Mouse (Mus musculus) liver, adult 2 months (tissue): ENCODE results near the gene Arrdc4.

Source experiments
- CTCF ChIP-seq: fragments of 200-500 bp; IDR thresholded peaks from 2 replicates; pipeline ENCODE4 v1.5.1; 2011; ENCODE audit warnings: low read depth, low read length, control low read depth
- POLR2A ChIP-seq: fragments of 200-500 bp; IDR thresholded peaks from 2 replicates; pipeline ENCODE4 v1.6.1; 2011; ENCODE audit warnings: low read length, control low read depth; ENCODE audit not compliant: insufficient read depth; ENCODE audit errors: extremely low read depth

DNA sequence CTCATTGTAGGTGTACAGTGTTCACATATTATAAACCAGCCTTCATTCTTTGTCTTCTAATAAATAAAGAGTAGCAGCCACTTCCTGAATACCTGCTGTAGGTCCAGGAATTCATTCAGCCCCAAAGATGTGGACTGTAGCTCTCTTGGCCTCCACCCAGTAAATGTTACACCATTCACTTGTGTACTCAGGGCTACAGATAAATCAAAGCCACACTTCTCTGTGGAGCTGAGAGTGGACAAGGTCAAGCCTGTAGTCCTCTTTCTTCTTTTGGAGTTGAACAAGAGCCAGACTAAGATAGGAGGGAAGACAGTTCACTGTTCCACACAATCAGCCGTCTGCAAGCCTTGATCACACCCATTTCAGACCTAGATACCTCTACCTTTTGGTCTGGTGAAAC is 36.1 kb downstream of the Arrdc4 start:
- no peak for TF ChIP-seq POLR2A
- no peak for TF ChIP-seq CTCF
